Mouse (Mus musculus): ENCODE results near the gene D17Wsu92e.
A peak's percentile ranks its signal among the peaks of the same experiment; 100 is the strongest.

Gene D17Wsu92e

GRCm38 (mm10) chr17:27821407-27822338 lies 1.2 kb upstream of the D17Wsu92e start:
- peak; percentile 23 for DNase-seq (ENCODE audit: low read depth, low spot score)

- DNase-seq (ENCODE audit: low read depth, low spot score): peak; percentile 41
Measured at GRCm38 (mm10) chr17:27819971-27820567, 379 bp downstream of the D17Wsu92e start.

- DNase-seq (ENCODE audit: low read depth, low spot score): peak; percentile 35
Measured at GRCm38 (mm10) chr17:27819521-27819970, 902 bp downstream of the D17Wsu92e start.

- DNase-seq (ENCODE audit: low read depth, low spot score): no peak
Measured at GRCm38 (mm10) chr17:27819011-27819410, 1.4 kb downstream of the D17Wsu92e start.

- no peak for DNase-seq (ENCODE audit: low read depth, low spot score)
Measured at GRCm38 (mm10) chr17:27814606-27815005, 5.8 kb downstream of the D17Wsu92e start.

- no peak for DNase-seq (ENCODE audit: low read depth, low spot score)
Measured at GRCm38 (mm10) chr17:27811980-27812379, 8.5 kb downstream of the D17Wsu92e start.

- DNase-seq (ENCODE audit: low read depth, low spot score): no peak
Measured at GRCm38 (mm10) chr17:27810569-27811331, 9.7 kb downstream of the D17Wsu92e start.

- no peak for DNase-seq (ENCODE audit: low read depth, low spot score)
Measured at GRCm38 (mm10) chr17:27807542-27808078, 12.8 kb downstream of the D17Wsu92e start.

GRCm38 (mm10) chr17:27804803-27805770 lies 15.4 kb downstream of the D17Wsu92e start:
- DNase-seq (ENCODE audit: low read depth, low spot score): peak; percentile 80

GRCm38 (mm10) chr17:27804156-27804690 lies 16.2 kb downstream of the D17Wsu92e start:
- no peak for DNase-seq (ENCODE audit: low read depth, low spot score)

GRCm38 (mm10) chr17:27803752-27804151 lies 16.7 kb downstream of the D17Wsu92e start:
- DNase-seq (ENCODE audit: low read depth, low spot score): no peak

GRCm38 (mm10) chr17:27800710-27801648 lies 19.5 kb downstream of the D17Wsu92e start:
- no peak for DNase-seq (ENCODE audit: low read depth, low spot score)

GRCm38 (mm10) chr17:27799771-27800584 lies 20.5 kb downstream of the D17Wsu92e start:
- peak; percentile 27 for DNase-seq (ENCODE audit: low read depth, low spot score)

GRCm38 (mm10) chr17:27797341-27797872 lies 23.0 kb downstream of the D17Wsu92e start:
- peak; percentile 64 for DNase-seq (ENCODE audit: low read depth, low spot score)

GRCm38 (mm10) chr17:27796780-27797179 lies 23.7 kb downstream of the D17Wsu92e start:
- peak; percentile 84 for DNase-seq (ENCODE audit: low read depth, low spot score)

GRCm38 (mm10) chr17:27793144-27793543 lies 27.3 kb downstream of the D17Wsu92e start:
- no peak for DNase-seq (ENCODE audit: low read depth, low spot score)

- no peak for DNase-seq (ENCODE audit: low read depth, low spot score)
Measured at GRCm38 (mm10) chr17:27792516-27792915, 27.9 kb downstream of the D17Wsu92e start.

- DNase-seq (ENCODE audit: low read depth, low spot score): no peak
Measured at GRCm38 (mm10) chr17:27791556-27791955, 28.9 kb downstream of the D17Wsu92e start.
